Mouse (Mus musculus): ENCODE data around the gene Hoxc8.

- TF ChIP-seq POLR2A (IDR thresholded peaks at IDR 0.05; ENCODE audit: low read depth, low read length) (no peak), CTCF (IDR thresholded peaks at IDR 0.05; ENCODE audit: extremely low read depth, insufficient read depth, insufficient read length, insufficient replicate concordance) (no peak)
Observed at GRCm38 (mm10) chr15:103037579-103037978, 47.2 kb downstream of the Hoxc8 start.

Data from spleen, adult 2 months (tissue).